Mouse (Mus musculus) heart, postnatal 4 days (tissue): ENCODE data around the gene Ugt2a3. TPM values are rescaled to one million over a fixed set of nuclear protein-coding genes. Genes with fewer than 3 reads are reported as not detected.
"Not testable (repeated sequence)": the region's sequence is repeated elsewhere in the genome, so short reads cannot be mapped to it uniquely, and the experiment has no call there.

ENCODE experiments used
- DNase-seq: peaks from one replicate; pipeline ENCODE4 v3.0.0; 2021
- total RNA-seq, 2 experiments: library from RNA; stranded (reverse); gene quantifications; 2 replicates each; pipeline ENCODE4 v1.2.3; 2021

Gene Ugt2a3
- total RNA-seq, result not detected

DNA sequence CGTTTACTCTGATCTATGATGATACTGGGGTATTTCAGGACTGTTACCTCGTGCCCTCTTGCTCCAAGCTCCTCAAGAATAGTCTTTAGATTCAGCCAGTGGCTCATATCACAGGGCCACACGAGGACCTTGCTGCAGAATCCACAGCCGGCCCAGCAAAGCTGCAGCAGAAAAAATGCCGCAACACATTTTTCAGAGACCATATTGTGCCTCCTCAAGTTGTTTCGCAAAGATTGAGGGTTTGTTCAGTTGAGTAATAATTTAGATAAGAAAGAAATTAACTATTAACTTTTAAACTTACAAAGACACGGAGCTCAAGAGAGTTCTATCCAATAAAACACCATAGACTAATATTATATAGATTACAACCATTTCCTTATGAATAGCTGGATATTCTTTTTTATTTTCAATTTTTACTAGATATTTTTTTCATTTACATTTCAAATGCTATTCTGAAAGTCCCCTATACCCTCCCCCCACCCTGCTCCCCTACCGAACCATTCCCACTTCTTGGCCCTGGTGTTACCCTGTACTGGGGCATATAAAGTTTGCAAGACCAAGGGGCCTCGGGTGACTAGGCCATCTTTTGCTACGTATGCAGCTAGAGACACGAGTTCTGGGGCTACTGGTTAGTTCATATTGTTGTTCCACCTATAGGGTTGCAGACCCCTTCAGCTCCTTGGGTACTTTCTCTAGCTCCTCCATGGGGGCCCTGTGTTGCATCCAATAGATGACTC, at the start of gene Ugt2a3:
TSS of gene Ugt2a3 (minus strand) at position 235 of the 737 bp plus-strand sequence.
- DNase-seq, result no peak

DNA sequence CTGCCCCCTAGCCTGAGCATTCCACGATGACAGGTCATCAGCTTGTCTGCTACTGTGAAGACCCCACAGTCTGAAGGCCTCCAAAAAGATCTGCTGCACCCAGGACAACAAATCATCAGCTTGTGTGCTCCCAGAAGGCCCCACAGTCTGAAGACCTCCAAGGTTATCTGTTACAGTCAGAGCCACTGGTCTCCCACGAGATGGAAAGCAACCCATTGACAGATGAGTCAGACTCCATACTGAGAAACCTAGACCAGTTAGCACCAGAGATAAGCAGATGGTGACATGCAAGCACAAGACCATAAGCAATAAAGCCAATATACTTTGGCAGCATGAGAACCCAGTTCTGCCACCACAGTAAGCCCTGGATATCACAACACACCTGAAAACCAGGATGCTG, 43.2 kb upstream of the Ugt2a3 start:
- no peak for DNase-seq

DNA sequence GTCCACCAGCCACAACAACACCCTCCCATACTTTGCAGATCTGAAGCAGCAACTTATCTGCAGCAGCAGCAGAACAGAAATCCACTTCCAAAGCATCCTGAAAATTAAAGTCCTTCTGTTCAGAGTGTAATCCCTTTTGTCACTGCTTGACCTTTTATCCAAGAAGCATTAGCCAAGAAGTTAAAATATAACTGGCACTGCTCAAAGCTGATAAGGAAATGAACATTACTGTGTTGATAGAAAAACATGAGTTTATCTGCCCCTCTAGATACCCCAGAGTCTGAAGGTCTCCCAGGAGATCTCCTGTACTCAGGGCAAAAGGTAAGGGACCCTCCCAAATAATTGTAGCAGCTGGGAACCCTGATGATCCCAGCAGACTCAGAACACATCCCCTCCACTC, 42.8 kb upstream of the Ugt2a3 start:
- DNase-seq, result no peak

- no peak for DNase-seq
These were observed 38.9 kb upstream of the Ugt2a3 start for GRCm38 (mm10) chr5:87375874-87376383.

- no peak for DNase-seq
These were observed 36.5 kb upstream of the Ugt2a3 start for GRCm38 (mm10) chr5:87373502-87373863.

DNA sequence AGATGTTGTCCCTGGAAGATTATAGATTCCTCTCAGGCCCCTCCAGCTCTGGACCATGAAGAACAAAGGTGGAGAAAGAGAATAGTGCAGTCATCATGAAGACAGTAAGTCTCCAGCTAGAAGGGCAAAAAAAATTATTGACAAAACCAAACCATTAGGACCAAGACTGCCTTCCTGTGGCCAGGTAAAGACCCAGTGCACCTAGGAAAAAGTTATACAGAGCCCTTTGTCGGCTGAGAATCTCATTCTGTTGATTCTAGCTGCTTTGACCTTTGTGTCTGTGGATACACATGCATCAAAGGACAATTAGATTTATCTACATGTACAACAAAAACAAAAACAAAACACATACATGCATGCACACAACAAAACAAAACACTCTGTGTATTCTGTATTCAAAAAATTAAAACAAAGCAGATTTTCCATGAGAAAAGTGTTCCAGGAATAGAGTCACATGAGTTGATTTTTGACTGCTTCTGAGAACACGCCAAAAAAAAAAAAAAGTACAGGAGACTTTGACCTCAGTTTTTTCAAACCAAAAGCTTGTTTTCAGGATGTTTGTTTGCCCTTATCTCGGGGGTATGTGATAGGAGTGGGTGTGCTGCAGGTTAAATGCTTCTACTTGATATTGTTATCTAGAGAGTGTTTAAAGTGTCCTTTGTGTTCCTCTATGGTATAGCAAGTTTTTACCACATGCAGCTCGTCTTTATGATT, 36.0 kb upstream of the Ugt2a3 start:
- DNase-seq, result not testable (repeated sequence)

DNA sequence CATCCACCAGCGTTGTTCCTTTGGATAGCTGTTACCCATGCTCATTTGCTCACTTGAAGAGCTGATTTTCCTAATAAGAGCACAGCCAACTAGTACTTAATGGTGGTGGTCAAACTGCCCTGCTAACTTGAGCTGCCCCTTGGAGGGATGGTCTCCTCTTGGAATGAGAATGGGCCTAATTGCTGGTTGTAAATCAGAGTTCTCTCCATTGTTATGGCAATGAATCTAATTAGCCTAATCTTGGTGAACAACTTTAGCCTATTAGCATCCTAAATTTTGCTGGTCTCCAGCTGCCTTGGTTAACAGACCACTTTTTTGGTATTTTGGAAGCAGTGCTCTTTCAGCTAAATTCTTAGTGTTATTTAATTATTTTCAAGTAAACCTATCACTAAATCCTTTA, 13.4 kb upstream of the Ugt2a3 start:
- DNase-seq, result no peak

GRCm38 (mm10) chr5:87349150-87349549, 12.2 kb upstream of the Ugt2a3 start:
- not testable (repeated sequence) for DNase-seq

- DNase-seq, result not testable (repeated sequence)
These were observed 10.6 kb upstream of the Ugt2a3 start for GRCm38 (mm10) chr5:87347479-87348078.

- DNase-seq, result no peak
These were observed 3.5 kb upstream of the Ugt2a3 start for GRCm38 (mm10) chr5:87340461-87340860.

- no peak for DNase-seq
These were observed 1.8 kb downstream of the Ugt2a3 start for GRCm38 (mm10) chr5:87335199-87335598.

DNA sequence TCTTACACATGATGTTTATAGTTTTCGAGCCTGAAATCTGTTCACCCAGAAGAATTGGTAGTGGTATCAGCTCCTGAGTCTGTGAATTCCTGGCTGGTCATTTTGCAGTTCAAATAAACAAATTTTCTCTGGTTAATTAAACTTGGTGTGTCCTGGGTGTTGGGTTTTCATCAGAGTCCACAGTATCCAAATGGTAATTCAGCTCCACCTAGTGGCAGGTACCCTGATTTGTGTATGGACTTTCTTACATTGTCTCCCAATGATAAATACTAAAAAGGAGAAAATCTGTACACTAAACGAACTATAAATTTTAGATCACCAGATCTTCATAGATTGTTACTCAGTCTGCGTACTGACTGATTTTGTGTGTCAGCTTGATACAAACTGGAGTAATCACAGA, 3.4 kb downstream of the Ugt2a3 start:
- DNase-seq, result no peak

- no peak for DNase-seq
These were observed 25.6 kb downstream of the Ugt2a3 start for GRCm38 (mm10) chr5:87311392-87311791.

DNA sequence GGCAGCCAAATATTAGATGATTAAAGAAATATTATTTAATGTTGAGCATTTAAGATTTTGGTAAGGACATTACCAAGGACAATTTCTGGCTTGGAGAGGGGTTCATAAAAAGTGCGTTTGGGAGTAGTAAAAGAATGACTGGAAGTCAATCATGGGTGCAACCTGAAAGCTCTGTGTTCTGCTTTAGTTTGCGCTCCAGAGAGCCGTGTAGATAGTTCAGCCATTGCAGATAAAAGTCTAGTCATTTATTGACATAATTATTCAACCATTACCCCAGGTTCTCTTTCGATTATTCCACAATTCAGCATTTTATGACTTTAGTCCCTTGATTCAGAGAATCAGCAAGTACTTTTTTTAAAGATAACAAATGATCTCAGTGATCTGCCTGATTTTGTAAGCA, 50.8 kb downstream of the Ugt2a3 start:
- DNase-seq, result not testable (repeated sequence)

DNA sequence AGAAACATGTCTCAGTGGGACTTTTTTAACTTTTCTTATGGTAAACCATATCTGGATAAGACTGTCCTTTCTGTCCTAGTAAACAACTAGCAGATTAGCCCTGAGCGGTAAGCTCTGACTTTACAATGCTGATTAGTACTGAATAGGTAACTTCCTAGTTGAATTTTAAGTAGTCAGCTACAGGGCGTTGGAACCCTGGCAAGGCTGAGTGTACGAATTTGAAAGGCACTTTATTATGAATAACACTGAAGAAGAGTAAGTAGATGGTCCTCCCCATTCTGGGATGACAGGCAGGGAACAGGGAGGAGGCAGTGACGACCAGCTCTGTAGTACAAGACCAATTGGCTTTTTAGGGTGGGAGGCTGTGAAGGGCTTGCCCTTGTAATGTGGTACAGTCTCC, 61.0 kb downstream of the Ugt2a3 start:
- DNase-seq, result not testable (repeated sequence)

DNA sequence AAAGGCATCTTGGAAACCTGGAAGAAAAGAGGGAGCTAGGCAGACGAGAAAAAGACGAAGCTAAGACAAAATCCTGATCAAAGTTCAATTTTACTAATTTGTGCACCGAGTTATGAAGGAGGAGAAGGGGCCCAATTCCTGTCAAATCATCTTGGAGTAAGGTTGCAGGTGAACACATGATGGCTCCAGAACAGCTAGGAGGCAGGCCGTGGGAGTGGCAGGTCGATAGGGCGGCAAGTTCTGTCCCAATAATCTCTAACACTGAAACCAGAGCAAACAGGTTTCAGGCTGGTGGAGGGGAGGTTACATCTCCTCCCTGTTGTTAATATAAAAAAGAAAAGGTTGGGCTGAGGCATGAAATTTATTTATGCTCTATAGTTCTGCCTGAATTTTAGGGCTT, 61.4 kb downstream of the Ugt2a3 start:
- no peak for DNase-seq

Other genes with a start within 250 kb of the Ugt2a3 start
- gene Ugt2b36, start 244.6 kb downstream of the Ugt2a3 start, total RNA-seq, result not detected
- not detected for gene Ugt2b5, start 196.9 kb downstream of the Ugt2a3 start, total RNA-seq
- not detected for gene Ugt2b37, start 82.4 kb downstream of the Ugt2a3 start, total RNA-seq
- not detected for gene Ugt2b38, start 87.0 kb upstream of the Ugt2a3 start, total RNA-seq
- gene Ugt2a2, start 145.1 kb upstream of the Ugt2a3 start, total RNA-seq, result not detected
- gene Gm43638, start 149.6 kb upstream of the Ugt2a3 start, total RNA-seq, result not detected
- gene Ugt2a1, start 153.7 kb upstream of the Ugt2a3 start, total RNA-seq, result not detected
- gene Sult1b1, start 201.0 kb upstream of the Ugt2a3 start, total RNA-seq, result not detected
- not detected for gene Sult1d1, start 231.8 kb upstream of the Ugt2a3 start, total RNA-seq